Mouse (Mus musculus) CH12.LX (cell line): ENCODE data around the gene Gng2. TPM values are rescaled to one million over a fixed set of nuclear protein-coding genes. Genes with fewer than 3 reads are reported as not detected.

ENCODE experiments used
- DNase-seq: peaks from one replicate; pipeline ENCODE4 v3.0.0-alpha.2; 2013; ENCODE audit errors: extremely low read depth
- H3K27ac ChIP-seq: 2 replicates; pipeline ENCODE4 v1.5.1; 2012; ENCODE audit warnings: low read depth, mild to moderate bottlenecking, control low read depth, moderate library complexity; ENCODE audit not compliant: insufficient read depth
- H3K27me3 ChIP-seq: replicated peaks from 2 replicates; pipeline ENCODE3; 2012; ENCODE audit warnings: inconsistent platforms
- H3K36me3 ChIP-seq, 2 experiments: replicated peaks in 1 of 2; 2 replicates each; pipeline versions ENCODE3 to v1.6.1; 2012; ENCODE audit warnings: inconsistent platforms in 1 of 2, low read length in 1 of 2, mild to moderate bottlenecking in 1 of 2, mixed read lengths in 1 of 2, moderate library complexity in 1 of 2; ENCODE audit not compliant: control insufficient read depth in 1 of 2, insufficient read depth in 1 of 2
- H3K4me1 ChIP-seq, 2 experiments: 2 replicates each; pipeline ENCODE4 v1.6.1; 2012; ENCODE audit warnings: inconsistent platforms in 1 of 2, moderate library complexity in 1 of 2; ENCODE audit not compliant: insufficient read depth in 2 of 2, control insufficient read depth in 1 of 2
- H3K4me2 ChIP-seq: 2 replicates; pipeline ENCODE4 v1.6.1; 2012; ENCODE audit warnings: low read depth, mild to moderate bottlenecking, control low read depth; ENCODE audit not compliant: poor library complexity, insufficient read depth, severe bottlenecking
- H3K4me3 ChIP-seq, 3 experiments: fragments of 150-350 bp in 1 of 3; sonication (generic) in 1 of 3; replicated peaks in 1 of 3; 2 replicates each; pipeline versions ENCODE3 to v1.5.1; 2011 to 2012; ENCODE audit warnings: low read depth in 2 of 3, low read length in 2 of 3, mild to moderate bottlenecking in 2 of 3, moderate library complexity in 2 of 3, control low read depth in 1 of 3, improper control_type of control experiment in 1 of 3, inconsistent platforms in 1 of 3, mixed read lengths in 1 of 3; ENCODE audit not compliant: poor library complexity in 1 of 3
- H3K79me2 ChIP-seq: replicated peaks from 2 replicates; pipeline ENCODE4 v1.6.1; 2012; ENCODE audit warnings: mild to moderate bottlenecking, moderate library complexity; ENCODE audit not compliant: control insufficient read depth, poor library complexity, insufficient read depth, severe bottlenecking; ENCODE audit errors: extremely low read depth
- H3K9ac ChIP-seq: 2 replicates; pipeline ENCODE4 v1.6.1; 2012; ENCODE audit warnings: low read depth, mild to moderate bottlenecking, control low read depth, moderate library complexity; ENCODE audit not compliant: insufficient read depth
- H3K9me3 ChIP-seq: replicated peaks from 2 replicates; pipeline ENCODE3; 2012; ENCODE audit warnings: low read length, inconsistent platforms, mixed read lengths
- BHLHE40 ChIP-seq: IDR thresholded peaks from 2 replicates; pipeline ENCODE4 v1.6.1; 2011; ENCODE audit warnings: mild to moderate bottlenecking, low read depth, low read length, improper control_type of control experiment
- CHD2 ChIP-seq: IDR thresholded peaks from 2 replicates; pipeline ENCODE4 v1.6.1; 2011; ENCODE audit warnings: low read length, improper control_type of control experiment
- E2F4 ChIP-seq: IDR thresholded peaks from 2 replicates; pipeline ENCODE4 v1.6.1; 2011; ENCODE audit warnings: low read depth, low read length, improper control_type of control experiment; ENCODE audit not compliant: insufficient replicate concordance
- ELF1 ChIP-seq: IDR thresholded peaks from 2 replicates; pipeline ENCODE4 v1.6.1; 2014; ENCODE audit warnings: low read depth, mild to moderate bottlenecking, inconsistent platforms, low read length, improper control_type of control experiment
- HCFC1 ChIP-seq: IDR thresholded peaks from 2 replicates; pipeline ENCODE4 v1.6.1; 2012; ENCODE audit warnings: low read depth, mild to moderate bottlenecking, inconsistent platforms, low read length, improper control_type of control experiment
- IRF4 ChIP-seq: IDR thresholded peaks from 2 replicates; pipeline ENCODE4 v1.6.1; 2014; ENCODE audit warnings: low read depth, mild to moderate bottlenecking, inconsistent platforms, low read length, improper control_type of control experiment
- JUND ChIP-seq: conservative IDR thresholded peaks from 2 replicates; pipeline ENCODE4 v1.6.1; 2011; ENCODE audit warnings: low read depth, low read length, improper control_type of control experiment
- KAT2A ChIP-seq: IDR thresholded peaks from 2 replicates; pipeline ENCODE4 v1.6.1; 2012; ENCODE audit warnings: low read length, improper control_type of control experiment, inconsistent platforms; ENCODE audit not compliant: insufficient replicate concordance
- MAX ChIP-seq: IDR thresholded peaks from 2 replicates; pipeline ENCODE4 v1.6.1; 2011; ENCODE audit warnings: low read length, improper control_type of control experiment
- MEF2A ChIP-seq: IDR thresholded peaks from 2 replicates; pipeline ENCODE4 v1.6.1; 2014; ENCODE audit warnings: low read depth, mild to moderate bottlenecking, inconsistent platforms, low read length, improper control_type of control experiment, borderline replicate concordance
- MXI1 ChIP-seq: IDR thresholded peaks from 2 replicates; pipeline ENCODE4 v1.6.1; 2011; ENCODE audit warnings: mild to moderate bottlenecking, low read depth, low read length, improper control_type of control experiment
- MYC ChIP-seq: IDR thresholded peaks from 2 replicates; pipeline ENCODE4 v1.6.1; 2011; ENCODE audit warnings: low read depth, mild to moderate bottlenecking, improper control_type of control experiment, low read length
- PAX5 ChIP-seq: IDR thresholded peaks from 2 replicates; pipeline ENCODE4 v1.6.1; 2012; ENCODE audit warnings: low read length, inconsistent platforms, mixed read lengths
- POLR2A ChIP-seq: IDR thresholded peaks from 2 replicates; pipeline ENCODE4 v1.6.1; 2011; ENCODE audit warnings: low read depth, mild to moderate bottlenecking, improper control_type of control experiment, low read length
- RAD21 ChIP-seq: IDR thresholded peaks from 2 replicates; pipeline ENCODE4 v1.6.1; 2011; ENCODE audit warnings: low read depth, mild to moderate bottlenecking, low read length, improper control_type of control experiment, moderate library complexity
- RCOR1 ChIP-seq: conservative IDR thresholded peaks from 2 replicates; pipeline ENCODE4 v1.6.1; 2012; ENCODE audit warnings: low read depth, mild to moderate bottlenecking, inconsistent platforms, low read length, improper control_type of control experiment
- SMC3 ChIP-seq: IDR thresholded peaks from 2 replicates; pipeline ENCODE4 v1.6.1; 2011; ENCODE audit warnings: low read depth, low read length, improper control_type of control experiment
- TBP ChIP-seq: conservative IDR thresholded peaks from 2 replicates; pipeline ENCODE4 v1.6.1; 2011; ENCODE audit warnings: low read depth, low read length, improper control_type of control experiment
- TCF12 ChIP-seq: IDR thresholded peaks from 2 replicates; pipeline ENCODE4 v1.6.1; 2014; ENCODE audit warnings: low read depth, mild to moderate bottlenecking, inconsistent platforms, low read length, improper control_type of control experiment
- UBTF ChIP-seq: IDR thresholded peaks from 2 replicates; pipeline ENCODE4 v1.6.1; 2012; ENCODE audit warnings: low read depth, mild to moderate bottlenecking, inconsistent platforms, low read length, improper control_type of control experiment, moderate library complexity
- ZC3H11A ChIP-seq: IDR thresholded peaks from 2 replicates; pipeline ENCODE4 v1.6.1; 2012; ENCODE audit warnings: low read depth, mild to moderate bottlenecking, inconsistent platforms, low read length, improper control_type of control experiment
- ZKSCAN1 ChIP-seq: IDR thresholded peaks from 2 replicates; pipeline ENCODE4 v1.6.1; 2012; ENCODE audit warnings: low read depth, inconsistent platforms, low read length, improper control_type of control experiment, borderline replicate concordance
- ZNF384 ChIP-seq: IDR thresholded peaks from 2 replicates; pipeline ENCODE4 v1.6.1; 2012; ENCODE audit warnings: low read depth, low read length, improper control_type of control experiment, inconsistent platforms
- dilution Hi-C: fragments of 300-500 bp; cut with MboI; formaldehyde crosslinking; loops from 2 replicates; pipeline ENCODE4 v1.14.3; 2020; ENCODE audit warnings: low sequenced_read_pairs; ENCODE audit not compliant: extremely low pct_unique_long_range_greater_than_20kb, extremely low pct_ligation_motif_present
- in situ Hi-C: fragments of 300-500 bp; cut with MboI; formaldehyde crosslinking; loops from 3 replicates; pipeline ENCODE4 v1.14.3; 2019; ENCODE audit warnings: low sequenced_read_pairs, low pct_ligation_motif_present, low pct_unique_long_range_greater_than_20kb, mixed read lengths
- polyA plus RNA-seq: library from polyadenylated mRNA; unstranded; fragments of >175 nt; gene quantifications from 2 replicates; pipeline ENCODE4 v1.2.1, GENCODE M21; 2012; ENCODE audit warnings: low read depth; ENCODE audit not compliant: insufficient read length
- total RNA-seq, 2 experiments: library from RNA; depleted of rRNA; stranded (reverse); fragments of 300-350 nt in 1 of 2; fragments of >200 nt in 1 of 2; gene quantifications; 2 replicates each; pipeline ENCODE4 v1.2.3; 2012 to 2014

Gng2 gene
- total and polyA plus RNA-seq, 3 experiments = 52.1 to 67.7 (median 63.4) TPM

- H3K27me3 ChIP-seq = no peaks in the 10 kb centered on the region
- in situ Hi-C loops = no loop called here
- H3K36me3 ChIP-seq = peaks cover 11 to 80% of the 10 kb centered on the region in 2 experiments
- DNase-seq = no peak
- no peak overlapping the region for H3K9ac ChIP-seq
- no peaks in the 10 kb centered on the region for H3K9me3 ChIP-seq
- H3K4me2 ChIP-seq = no peak overlapping the region
- H3K27ac ChIP-seq = no peak overlapping the region
- dilution Hi-C loops = no loop called here
- H3K4me3 ChIP-seq = no peak overlapping the region
- TF ChIP-seq SMC3 (no peak), KAT2A (no peak), IRF4 (no peak), ZKSCAN1 (no peak), MXI1 (no peak), HCFC1 (no peak), RCOR1 (no peak), BHLHE40 (no peak)
- TF ChIP-seq, all 38 proteins: peak for 0
- Histone ChIP-seq H3K79me2 (0 out of 2 replicates have a peak, but pooled peaks cover 2% of the 10 kb centered on the region), H3K4me1 (no peaks in the 10 kb centered on the region)
Observed at GRCm38 (mm10) chr14:19917534-19917933, 59.9 kb downstream of the Gng2 start.

- Histone ChIP-seq H3K79me2 (no peaks in the 10 kb centered on the region), H3K27ac (no peak overlapping the region), H3K9me3 (no peaks in the 10 kb centered on the region), H3K27me3 (no peaks in the 10 kb centered on the region), H3K4me2 (no peak overlapping the region), H3K9ac (no peak overlapping the region), H3K4me3 (no peak overlapping the region), H3K4me1 (peaks cover 0 to 3% of the 10 kb centered on the region in 2 experiments; a peak in 1 of 4 replicates), H3K36me3 (peaks cover 11 to 75% of the 10 kb centered on the region in 2 experiments)
- dilution Hi-C loops (no loop called here), in situ Hi-C loops (no loop called here)
- TF ChIP-seq IRF4 = no peak
- no peak for TF ChIP-seq ZNF384
- no peak for TF ChIP-seq CHD2
- TF ChIP-seq MEF2A = no peak
- no peak for TF ChIP-seq TCF12
- TF ChIP-seq TBP = no peak
- no peak for TF ChIP-seq MAX
- no peak for TF ChIP-seq RAD21
- no peak for TF ChIP-seq UBTF
- no peak for TF ChIP-seq MYC
- TF ChIP-seq E2F4 = no peak
- no peak for TF ChIP-seq PAX5
- TF ChIP-seq JUND = no peak
- no peak for TF ChIP-seq ELF1
- no peak for TF ChIP-seq POLR2A
- no peak for TF ChIP-seq ZC3H11A
- no peak for DNase-seq
Observed at GRCm38 (mm10) chr14:19916315-19916714, 61.1 kb downstream of the Gng2 start.
